Mouse (Mus musculus) embryonic stem cell, embryonic (primary cell): ENCODE measurements around the gene Zfp639.

Experiments used
- CTCF ChIA-PET, 4 experiments: fragments of 300-600 bp in 2 of 4; fragments of 350-600 bp in 2 of 4; sonication (Branson Sonifier 250); formaldehyde crosslinking; loops; one replicate each; lab custom pipeline; 2022; ENCODE audit warnings: inconsistent platforms in 2 of 4; lab: Charles Lee
- POLR2A ChIA-PET, 4 experiments: fragments of 300-600 bp in 2 of 4; fragments of 350-600 bp in 2 of 4; sonication (Branson Sonifier 250); formaldehyde crosslinking; loops; one replicate each; lab custom pipeline; 2022; ENCODE audit warnings: antibody characterized with exemption in 4 of 4, inconsistent platforms in 1 of 4; lab: Charles Lee

Gene Zfp639

DNA sequence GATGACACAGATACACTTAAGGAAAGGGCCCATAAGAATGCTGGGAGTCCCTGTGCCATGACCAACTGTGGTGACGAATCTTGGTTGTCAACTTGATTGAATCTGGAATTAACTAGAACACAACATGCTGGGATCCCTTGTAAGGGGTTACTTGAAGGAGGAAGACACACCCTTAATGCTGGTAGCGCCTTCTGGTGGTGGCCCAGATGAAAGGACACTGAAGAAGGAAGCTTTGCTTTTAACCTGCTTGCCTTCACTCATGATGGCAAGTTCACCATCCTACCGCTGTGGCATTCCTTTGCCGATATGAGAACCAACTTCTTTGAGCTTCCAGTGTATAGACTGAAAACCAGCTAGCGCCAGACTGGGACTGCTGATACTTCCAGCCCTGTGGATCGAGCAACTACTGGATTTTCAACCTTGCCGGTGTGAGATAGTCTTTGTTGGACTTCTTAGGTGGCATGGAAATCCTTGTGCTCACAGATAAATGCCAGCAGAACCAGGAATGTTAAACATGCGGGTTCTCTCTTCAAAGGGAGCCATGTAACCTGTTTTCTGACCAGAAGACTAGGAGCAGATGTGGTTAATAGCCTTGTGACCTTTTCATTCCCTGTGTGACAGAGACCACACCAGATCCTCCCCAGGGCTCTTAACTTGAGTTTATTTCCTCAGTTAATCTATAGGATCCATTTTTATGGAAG lies 15.5 kb upstream of the Zfp639 start:
- POLR2A ChIA-PET, result interaction anchor here in 3 of 4 experiments (0.5 to 1.4 kb wide), 6 partner anchors 8 to 161 kb away, joined by 3 to 5 read pairs (median 3); no protein-coding TSS in a partner anchor
- CTCF ChIA-PET, result interaction anchor here in 3 of 4 experiments (0.6 to 2.3 kb wide), 11 partner anchors 9 to 162 kb away, joined by 3 to 15 read pairs (median 5); partner anchors contain the start of gene Zfp639 (in 1 of the 3)

DNA sequence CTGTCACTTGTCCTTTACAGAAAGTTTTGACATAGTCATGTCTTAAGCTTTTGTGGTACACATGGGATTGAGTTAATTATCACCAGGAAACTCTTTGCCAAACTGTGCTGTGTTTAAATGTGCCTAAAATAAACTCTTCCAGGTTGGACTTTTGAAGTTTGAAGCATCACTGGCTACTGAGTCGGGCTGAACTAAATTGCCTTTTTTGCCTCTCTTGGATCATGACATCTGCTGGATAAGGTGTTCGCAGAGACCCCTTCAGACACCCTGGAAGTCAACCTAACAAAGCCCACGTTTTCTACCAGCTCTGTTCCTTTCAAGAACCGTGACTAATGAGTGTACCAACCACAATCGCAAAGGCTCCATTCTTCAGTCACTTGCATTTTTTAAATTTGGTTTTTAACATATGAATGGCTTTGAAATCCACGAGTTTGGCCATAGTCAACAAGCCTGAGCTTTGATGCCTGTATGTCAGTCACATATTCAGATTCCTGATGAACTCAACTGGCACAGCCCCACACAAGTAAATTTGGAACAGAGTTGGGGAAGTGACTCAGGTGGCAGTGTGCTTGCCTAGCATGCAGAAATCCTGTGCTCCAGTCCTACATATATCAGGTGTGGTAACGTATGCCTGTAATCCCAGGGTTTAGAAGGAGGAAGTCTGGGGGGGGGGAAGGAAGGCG lies 14.8 kb upstream of the Zfp639 start:
- CTCF ChIA-PET, result interaction anchor here in 3 of 4 experiments (0.6 to 2.3 kb wide), 11 partner anchors 8 to 162 kb away, joined by 3 to 15 read pairs (median 5); partner anchors contain the start of gene Zfp639 (in 1 of the 3)
- POLR2A ChIA-PET, result interaction anchor here (0.5 to 1.4 kb wide), 11 partner anchors 8 to 1479 kb away, joined by 3 to 6 read pairs (median 3); no protein-coding TSS in a partner anchor

DNA sequence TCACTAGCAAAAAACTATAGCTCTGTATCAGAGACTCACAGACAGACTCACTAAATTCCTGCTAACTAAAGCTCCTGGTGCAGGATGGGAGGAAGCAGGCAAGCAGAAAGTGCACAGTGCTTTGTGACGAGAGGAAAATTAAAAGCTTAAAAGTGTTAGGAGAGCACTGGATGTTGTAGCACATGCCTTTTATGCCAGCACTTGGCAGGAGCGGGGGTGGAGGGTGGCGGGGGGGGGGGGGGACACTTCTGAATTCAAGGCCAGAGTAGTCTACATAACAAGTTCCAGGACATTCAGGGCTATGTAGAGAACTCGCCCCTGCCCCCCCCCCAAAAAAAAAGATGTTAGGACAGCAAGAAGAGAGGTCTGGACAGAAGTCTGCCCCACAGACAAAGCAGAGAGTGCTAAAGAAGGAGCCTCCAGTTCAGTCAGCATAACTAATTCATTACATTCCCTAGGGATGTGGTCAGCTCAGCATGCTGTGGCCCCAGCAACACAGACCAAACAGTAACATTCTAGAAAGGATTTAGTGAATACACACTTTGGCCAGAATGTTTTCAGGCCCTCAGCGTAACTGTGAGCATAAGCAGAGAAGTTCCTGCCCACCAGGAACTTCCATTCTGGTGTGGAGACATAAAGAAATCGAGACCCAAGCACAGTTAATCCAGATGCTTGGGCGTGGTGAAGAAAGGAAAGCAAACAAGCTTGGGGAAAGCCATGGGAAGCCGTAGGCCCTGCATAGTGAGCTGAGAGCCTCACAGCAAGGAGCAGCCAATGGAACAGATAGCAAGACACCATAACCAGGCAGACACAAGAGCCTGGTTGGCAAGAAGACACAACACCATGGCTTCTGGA lies 14.0 kb upstream of the Zfp639 start:
- CTCF ChIA-PET, result interaction anchor here in 3 of 4 experiments (0.6 to 2.3 kb wide), 5 partner anchors 13 to 149 kb away, joined by 3 to 15 read pairs (median 4); no protein-coding TSS in a partner anchor
- POLR2A ChIA-PET, result interaction anchor here (0.6 to 1.4 kb wide), 9 partner anchors 10 to 1480 kb away, joined by 3 to 6 read pairs (median 3); no protein-coding TSS in a partner anchor

DNA sequence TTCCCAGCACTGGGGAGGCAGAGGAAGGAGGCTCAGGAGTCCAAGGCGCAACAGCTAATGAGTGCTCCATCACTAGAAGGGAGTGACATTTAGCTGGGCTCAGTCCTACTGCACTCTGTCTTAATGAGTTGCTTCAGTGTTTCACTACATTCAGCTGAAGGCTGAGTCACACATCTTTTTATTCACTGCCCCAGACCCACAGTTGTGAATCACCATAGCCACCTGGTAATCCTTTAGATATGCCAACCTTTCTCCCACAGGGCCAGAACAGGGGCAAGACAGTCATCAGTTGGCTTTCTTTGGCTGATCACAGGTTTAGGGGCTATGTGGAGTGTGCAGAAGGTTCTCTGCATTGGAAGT lies 13.4 kb upstream of the Zfp639 start:
- POLR2A ChIA-PET, result interaction anchor here in 2 of 4 experiments (0.9 to 1.3 kb wide), 2 partner anchors 9 to 100 kb away, joined by 3 read pairs; no protein-coding TSS in a partner anchor
- CTCF ChIA-PET, result interaction anchor here in 1 of 4 experiments (0.6 kb wide), 1 partner anchor 148 kb away, joined by 3 read pairs; no protein-coding TSS in a partner anchor

DNA sequence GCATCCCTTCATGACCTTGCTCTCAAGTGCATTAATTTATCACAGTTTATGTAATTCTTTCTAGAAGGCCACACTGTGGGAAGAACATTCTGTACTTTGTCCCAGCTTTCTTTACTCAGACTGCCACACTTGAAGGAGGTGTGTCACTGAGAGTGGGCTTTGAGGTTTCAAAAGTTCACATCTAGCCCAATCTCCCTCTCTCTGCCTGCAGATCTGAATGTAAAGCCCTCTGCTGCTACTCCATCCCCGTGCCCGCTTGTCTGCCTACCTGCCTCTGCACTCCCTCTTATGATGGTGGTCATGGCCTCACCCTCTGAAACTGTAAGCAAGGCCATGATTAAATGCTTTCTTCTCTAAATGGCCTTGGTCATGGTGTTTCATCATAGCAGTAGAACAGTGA lies 9.7 kb upstream of the Zfp639 start:
- ChIA-PET POLR2A (interaction anchor here in 2 of 4 experiments (1.3 to 1.4 kb wide), 2 partner anchors 10 to 104 kb away, joined by 3 read pairs; partner anchors contain the start of gene Zfp639 (in 1 of the 2)), CTCF (no interaction called here)

DNA sequence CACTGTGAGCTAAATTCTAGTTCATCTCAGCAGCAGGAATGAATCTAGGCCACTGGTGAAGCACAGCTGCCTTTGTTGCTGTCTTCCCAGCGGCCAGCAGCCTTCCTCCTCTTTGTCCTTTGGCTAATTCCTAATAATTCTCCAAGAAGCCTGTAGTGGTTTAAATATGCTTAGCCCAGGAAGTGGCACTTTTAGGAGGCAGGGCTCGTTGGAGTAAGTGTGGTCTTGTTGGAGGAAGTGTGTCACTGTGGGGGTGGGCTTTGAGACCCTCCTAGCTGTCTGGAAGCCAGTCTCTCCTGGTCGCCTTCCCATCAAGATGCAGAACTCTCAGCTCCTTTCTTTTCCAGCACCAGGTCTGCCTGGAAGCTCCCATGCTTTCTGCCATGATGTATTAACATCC lies 4.2 kb upstream of the Zfp639 start:
- POLR2A ChIA-PET, result interaction anchor here in 2 of 4 experiments (0.7 to 1.8 kb wide), 5 partner anchors 9 to 126 kb away, joined by 3 to 5 read pairs (median 3); partner anchors contain the start of gene Mfn1 (in 1 of the 2)
- CTCF ChIA-PET, result interaction anchor here in 3 of 4 experiments (0.5 to 2.0 kb wide), 4 partner anchors 24 to 173 kb away, joined by 3 to 9 read pairs (median 6); partner anchors contain the start of gene Mfn1 (in 1 of the 3)

DNA sequence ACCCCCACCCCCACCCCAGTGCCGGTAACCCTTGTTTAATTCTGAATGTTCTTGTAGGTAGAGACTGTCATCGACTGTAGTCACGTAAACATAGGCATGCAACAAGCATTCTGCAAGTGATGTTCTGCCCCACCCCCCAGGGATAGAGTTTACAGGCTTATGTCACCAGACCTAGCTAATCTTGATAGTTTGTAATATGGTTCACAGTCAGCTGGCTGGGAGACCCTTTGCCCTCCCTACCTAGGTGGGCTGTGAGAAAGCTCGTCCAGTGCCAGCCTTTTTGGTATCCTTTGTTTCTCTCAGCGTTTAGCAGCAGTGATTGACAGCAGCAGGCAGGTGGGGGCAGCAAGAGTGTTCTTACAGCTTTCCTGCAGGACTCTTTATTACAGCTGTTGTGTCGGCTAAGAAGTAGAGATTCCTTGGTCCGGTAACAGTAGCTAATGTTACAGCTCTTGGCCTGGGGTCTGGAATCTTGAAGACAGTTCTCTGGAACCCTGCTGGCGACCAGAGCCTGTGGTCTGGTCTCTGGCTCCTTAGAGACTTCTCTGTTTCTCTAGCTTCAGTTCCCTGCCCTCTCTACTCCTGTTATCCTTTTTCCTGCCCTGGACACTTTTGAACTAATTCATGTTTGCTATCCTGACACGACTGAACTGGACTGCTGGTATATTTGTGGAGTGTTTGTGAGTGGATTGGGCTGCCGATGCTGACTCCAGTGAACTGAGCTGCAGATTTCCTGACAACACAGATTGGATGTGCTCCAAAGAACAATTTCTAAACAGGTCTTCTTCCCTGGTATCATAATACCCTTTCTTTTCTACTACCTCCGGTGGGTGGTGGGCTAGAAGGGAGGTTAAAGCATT lies 3.5 kb upstream of the Zfp639 start:
- POLR2A ChIA-PET, result interaction anchor here in 2 of 4 experiments (0.7 to 1.8 kb wide), 5 partner anchors 18 to 53 kb away, joined by 3 to 5 read pairs (median 3); partner anchors contain the start of gene Mfn1 (in 2 of the 2)

DNA sequence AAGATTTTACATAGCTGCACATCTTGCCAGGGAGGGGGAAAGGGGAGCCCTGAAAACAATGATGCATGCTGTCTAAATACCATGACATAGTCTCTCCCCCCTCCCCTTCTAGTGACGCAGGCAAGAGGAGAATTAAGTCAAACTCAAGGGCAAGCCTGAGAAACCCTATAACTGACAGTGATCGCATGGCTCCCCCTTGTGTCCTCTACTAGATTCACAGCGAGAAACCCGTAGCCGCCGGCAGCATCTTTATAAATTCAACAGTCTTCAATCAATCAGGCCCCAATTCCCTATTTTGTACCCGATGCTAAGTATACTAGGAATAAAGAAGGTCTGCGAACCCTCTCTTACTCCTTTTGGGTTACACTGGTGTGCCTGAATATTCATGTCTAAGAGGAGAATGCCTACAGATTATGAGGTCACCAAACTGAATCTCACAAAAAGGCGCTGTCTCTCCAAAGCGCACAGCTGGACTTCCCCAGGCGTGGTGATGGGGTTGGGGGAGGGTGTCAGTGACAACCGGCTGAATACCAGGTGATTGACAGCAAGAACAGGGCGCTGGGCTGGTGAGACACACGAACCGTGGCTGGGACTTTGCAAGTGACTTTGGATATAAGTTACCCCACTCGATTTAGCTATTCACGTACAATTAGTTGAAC lies 1.3 kb upstream of the Zfp639 start:
- ChIA-PET POLR2A (interaction anchor here (0.5 to 3.1 kb wide), 21 partner anchors 14 to 1288 kb away, joined by 3 to 13 read pairs (median 3); partner anchors contain the start of gene Mfn1 (in 2 of the 4)), CTCF (interaction anchor here (0.5 to 3.6 kb wide), 15 partner anchors 13 to 718 kb away, joined by 3 to 21 read pairs (median 6); no protein-coding TSS in a partner anchor)

More for the DNA sequence above, 3.5 kb upstream of the Zfp639 start:
- CTCF ChIA-PET, result interaction anchor here in 2 of 4 experiments (0.8 to 2.0 kb wide), 4 partner anchors 23 to 173 kb away, joined by 3 to 8 read pairs (median 3); partner anchors contain the start of gene Mfn1 (in 1 of the 2)

DNA sequence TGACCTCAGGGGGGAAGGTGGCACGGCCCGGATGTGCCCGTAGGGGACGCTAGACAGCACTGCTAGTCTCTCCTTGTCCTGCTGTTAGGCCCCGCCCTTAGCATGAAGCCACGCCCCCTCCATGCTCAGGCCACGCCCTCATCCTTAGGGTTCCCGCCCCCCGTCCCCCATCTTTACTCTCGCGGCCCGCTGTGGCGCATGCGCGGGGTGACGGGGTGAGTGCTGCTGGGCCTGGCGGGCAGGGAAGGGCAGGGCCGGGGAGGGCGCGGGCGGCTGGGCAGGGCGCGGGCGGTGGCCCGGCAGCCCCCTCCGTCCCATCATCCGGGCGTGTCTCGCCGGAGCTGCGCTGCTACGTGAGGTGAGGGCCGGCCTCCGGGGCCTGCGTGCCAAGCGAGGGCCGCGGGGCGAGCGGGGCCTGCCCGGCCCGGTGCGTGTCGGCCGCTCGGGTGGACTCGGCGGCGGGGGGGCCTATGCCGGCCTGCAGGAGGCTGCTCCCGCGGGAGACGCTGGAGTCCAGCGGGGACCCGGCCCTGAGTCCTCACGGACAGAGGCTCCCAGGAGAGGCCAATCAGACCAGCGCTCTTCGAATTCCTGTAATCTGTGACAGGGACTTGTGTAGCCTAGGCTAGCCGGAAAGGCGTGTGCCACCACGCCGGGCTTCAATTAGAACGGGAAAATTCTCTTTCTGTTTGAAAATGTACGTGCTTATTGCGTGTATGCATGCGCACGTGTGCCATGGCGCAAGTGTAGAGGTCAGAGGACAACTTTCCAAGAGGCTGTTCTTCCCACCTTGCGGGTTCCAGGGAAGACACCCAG lies 524 bp downstream of the Zfp639 start:
- POLR2A ChIA-PET, result interaction anchor here in 3 of 4 experiments (0.6 to 3.2 kb wide), 11 partner anchors 11 to 198 kb away, joined by 3 to 17 read pairs (median 3); partner anchors contain the start of genes Mfn1 (in 2 of the 3) and Pik3ca (in 1 of the 3)
- CTCF ChIA-PET, result interaction anchor here in 3 of 4 experiments (0.5 to 3.6 kb wide), 5 partner anchors 19 to 177 kb away, joined by 3 to 21 read pairs (median 5); partner anchors contain the start of gene Mfn1 (in 1 of the 3)

DNA sequence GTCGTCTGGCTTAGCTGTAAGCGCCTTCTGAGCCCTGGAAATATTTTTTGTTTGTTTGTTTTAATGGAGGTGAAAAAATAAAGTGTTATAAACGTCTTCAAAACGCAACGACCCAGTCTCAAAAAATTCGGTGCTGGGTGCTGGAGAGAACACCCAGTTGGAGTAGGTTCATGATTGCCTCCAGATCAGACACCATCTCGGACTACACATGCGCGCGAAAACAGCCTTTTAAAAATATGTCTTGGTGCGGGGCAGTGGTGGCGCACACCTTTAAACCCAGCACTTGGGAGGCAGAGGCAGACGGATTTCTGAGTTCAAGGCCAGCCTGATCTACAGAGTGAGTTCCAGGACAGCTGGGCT lies 1.1 kb downstream of the Zfp639 start:
- ChIA-PET CTCF (interaction anchor here in 1 of 4 experiments (0.5 to 3.6 kb wide), 3 partner anchors 18 to 131 kb away, joined by 3 to 21 read pairs (median 5); partner anchors contain the start of gene Mfn1), POLR2A (interaction anchor here in 3 of 4 experiments (0.9 to 3.2 kb wide), 8 partner anchors 18 to 197 kb away, joined by 3 to 17 read pairs (median 3); partner anchors contain the start of genes Mfn1 (in 2 of the 3) and Gnb4 (in 1 of the 3))

DNA sequence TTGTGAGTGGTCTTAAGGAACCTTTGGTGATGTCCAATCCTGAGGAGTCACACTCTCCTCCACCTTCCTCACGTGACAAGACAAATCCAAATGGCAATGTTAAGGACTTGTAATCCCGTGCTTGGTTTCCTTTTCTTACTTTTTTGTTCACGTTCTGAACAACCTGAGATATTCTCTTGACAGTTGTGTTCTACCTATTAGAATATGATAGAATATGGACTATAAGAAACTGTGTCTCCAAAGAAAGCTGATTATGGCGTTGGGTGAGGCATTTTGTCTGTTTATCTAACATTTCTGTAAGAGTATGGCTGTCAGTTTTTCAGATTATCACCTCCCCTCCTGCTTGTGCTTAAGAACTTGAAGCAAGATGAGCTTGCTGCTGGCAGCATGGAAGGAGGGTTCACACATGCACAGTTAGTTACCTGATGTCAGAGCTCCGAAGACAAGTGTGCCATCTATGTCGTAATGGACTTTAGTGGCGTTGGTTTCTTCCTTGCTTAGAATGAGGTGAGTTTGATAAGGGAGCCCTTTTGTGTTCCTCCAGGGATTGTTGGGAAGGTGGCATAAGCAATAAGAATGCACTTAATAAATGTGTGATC lies 2.7 kb downstream of the Zfp639 start:
- POLR2A ChIA-PET, result interaction anchor here in 3 of 4 experiments (0.5 to 2.1 kb wide), 9 partner anchors 11 to 195 kb away, joined by 3 to 14 read pairs (median 4); partner anchors contain the start of gene Mfn1 (in 1 of the 3)
- CTCF ChIA-PET, result no interaction called here

DNA sequence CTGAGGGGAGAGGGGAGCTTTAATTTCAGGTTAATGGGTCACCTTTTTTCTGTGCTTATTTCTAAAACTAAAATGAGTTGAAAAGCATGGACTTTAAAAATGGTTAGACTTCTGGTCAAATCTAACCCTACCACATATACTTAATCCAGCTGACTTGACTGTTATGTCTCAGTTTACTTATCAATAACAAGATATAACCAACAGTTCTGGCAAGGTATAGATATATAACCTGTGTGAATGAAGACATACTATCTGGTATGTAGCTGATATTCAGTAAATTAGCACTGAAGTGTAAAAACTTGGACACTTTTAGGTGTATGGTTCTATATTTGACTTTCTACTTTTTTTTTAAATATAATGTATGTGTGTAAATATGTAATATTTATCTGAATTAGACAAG lies 3.5 kb downstream of the Zfp639 start:
- CTCF ChIA-PET, result no interaction called here

DNA sequence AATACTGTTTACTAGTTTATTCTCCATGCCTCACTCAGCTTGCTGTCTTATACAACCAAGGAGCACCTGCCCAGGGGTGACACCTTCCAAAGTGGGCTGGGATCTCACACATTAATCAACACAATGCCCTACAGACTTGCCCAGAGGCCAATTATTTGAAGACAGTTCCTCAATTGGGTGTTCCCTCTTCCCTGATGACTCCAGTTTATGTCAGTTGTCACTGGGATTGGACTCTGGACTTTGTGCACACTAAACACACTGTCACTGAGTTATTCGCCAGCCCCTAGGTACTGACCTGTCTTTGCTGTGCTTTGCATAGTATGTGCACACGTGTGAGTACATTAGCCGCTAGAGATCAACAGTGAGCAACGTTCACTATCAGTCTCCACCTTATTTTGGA lies 17.1 kb downstream of the Zfp639 start:
- POLR2A ChIA-PET, result no interaction called here

More for the DNA sequence above, 3.5 kb downstream of the Zfp639 start:
- POLR2A ChIA-PET, result interaction anchor here in 3 of 4 experiments (0.6 to 2.0 kb wide), 10 partner anchors 10 to 304 kb away, joined by 3 to 14 read pairs (median 4); partner anchors contain the start of gene Mfn1 (in 2 of the 3)

DNA sequence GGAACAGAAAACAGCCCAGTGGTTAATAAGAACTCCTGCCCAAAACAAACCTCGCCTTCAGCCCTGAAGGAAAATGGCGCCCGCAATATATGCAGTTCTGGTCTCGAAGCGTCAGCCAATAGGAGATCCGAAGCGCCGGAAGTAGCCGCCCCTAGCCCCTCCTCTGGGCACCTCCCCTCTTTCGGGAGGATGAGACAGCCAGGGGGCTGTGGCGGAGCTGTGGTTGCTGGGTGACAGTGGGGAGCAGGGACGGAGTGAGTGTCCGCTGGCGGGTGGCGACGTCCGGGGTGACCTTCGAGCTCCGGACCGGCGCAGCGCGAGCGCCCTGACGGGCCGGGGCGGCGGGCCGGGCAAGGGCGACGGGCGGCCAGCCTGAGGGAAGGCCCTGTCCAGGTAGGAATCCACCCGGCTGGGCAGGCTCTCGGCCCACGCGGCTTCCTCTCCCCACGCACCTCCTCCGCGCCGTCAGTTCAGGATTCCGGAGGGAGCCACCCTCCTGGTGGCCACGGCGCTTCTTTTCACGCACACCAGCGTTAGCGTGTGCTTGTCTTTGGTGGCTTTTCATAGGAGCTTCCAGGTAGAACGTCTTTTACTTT lies 19.3 kb downstream of the Zfp639 start, which contains the start of gene Mfn1:
Gene Mfn1, plus strand, starts transcription at position 163 of the 596 bp plus-strand sequence.
- CTCF ChIA-PET, result interaction anchor here (0.5 to 1.0 kb wide), 12 partner anchors 18 to 1390 kb away, joined by 3 to 4 read pairs (median 3); no protein-coding TSS in a partner anchor
- POLR2A ChIA-PET, result interaction anchor here (0.5 to 2.9 kb wide), 53 partner anchors 8 to 1524 kb away, joined by 3 to 18 read pairs (median 4); partner anchors contain the start of genes Zfp639 (in 2 of the 4), Actl6a (in 1 of the 4), Gnb4 (in 1 of the 4) and Mrpl47 (in 1 of the 4)

More for the DNA sequence above, 17.1 kb downstream of the Zfp639 start:
- CTCF ChIA-PET, result no interaction called here
